Mouse (Mus musculus) spleen, embryonic (tissue): ENCODE measurements around the gene Crk.

ENCODE experiments used
- CTCF ChIA-PET: fragments of 350-600 bp; sonication (Branson Sonifier 250); formaldehyde crosslinking; loops from one replicate; lab custom pipeline; 2022; lab: Charles Lee

Crk gene

DNA sequence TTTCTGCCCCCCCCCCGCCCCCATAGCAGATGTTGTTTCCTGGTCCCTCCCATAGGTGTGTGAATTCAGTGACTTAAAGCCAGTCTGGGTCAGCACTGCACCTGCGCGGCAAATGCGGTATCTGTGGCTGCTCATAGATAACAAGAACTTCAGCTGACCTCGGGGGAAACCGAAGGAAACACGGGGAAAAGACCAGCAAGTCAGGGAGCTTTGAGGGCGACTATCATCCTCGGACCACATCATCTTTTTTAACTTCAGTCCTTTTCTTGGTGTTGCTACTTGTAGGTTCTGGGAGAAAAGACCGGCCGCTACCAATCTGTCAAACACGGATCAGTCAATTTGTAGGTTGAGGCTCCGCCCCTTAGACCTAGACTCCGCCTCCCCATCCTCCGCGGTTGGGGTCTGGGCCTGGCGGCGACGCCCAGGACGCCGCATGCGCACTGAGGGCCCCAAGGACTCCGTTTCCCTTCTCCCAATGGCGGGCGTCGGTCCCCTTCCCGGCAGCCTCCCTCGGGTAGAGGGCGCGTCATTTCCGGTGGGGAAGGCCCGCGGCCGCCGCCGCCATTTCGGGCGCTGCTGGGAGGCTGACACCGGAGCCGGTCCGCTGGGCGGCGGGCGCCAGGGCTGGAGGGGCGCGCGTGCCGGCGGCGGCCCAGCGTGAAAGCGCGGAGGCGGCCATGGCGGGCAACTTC lies at the start of gene Crk:
Crk (plus strand) TSS at position 513 of the 692 bp plus-strand sequence.
- CTCF ChIA-PET: interaction anchor here (0.6 to 1.7 kb wide), 4 partner anchors 10 to 41 kb away, joined by 3 to 13 read pairs (median 6); no protein-coding TSS in a partner anchor

DNA sequence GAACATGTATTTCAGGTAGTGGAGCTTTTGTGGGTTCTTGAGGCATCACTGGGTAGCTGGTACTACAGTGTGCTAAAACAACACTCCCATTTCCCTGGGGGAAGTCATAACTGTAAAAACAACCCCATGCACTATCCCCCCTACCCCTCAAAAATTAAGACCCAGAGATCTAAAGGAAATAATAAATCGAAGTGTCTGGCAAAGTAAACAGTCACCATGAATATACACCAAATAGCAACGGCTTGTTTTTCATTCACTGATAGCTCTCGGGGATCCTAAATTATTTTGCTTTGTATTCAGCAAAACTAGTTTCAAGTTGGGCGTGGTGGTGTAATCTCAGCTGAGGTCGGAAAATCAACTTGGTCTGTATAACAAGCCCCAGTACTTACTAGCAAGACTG lies 49.0 kb upstream of the Crk start:
- CTCF ChIA-PET: no interaction called here

DNA sequence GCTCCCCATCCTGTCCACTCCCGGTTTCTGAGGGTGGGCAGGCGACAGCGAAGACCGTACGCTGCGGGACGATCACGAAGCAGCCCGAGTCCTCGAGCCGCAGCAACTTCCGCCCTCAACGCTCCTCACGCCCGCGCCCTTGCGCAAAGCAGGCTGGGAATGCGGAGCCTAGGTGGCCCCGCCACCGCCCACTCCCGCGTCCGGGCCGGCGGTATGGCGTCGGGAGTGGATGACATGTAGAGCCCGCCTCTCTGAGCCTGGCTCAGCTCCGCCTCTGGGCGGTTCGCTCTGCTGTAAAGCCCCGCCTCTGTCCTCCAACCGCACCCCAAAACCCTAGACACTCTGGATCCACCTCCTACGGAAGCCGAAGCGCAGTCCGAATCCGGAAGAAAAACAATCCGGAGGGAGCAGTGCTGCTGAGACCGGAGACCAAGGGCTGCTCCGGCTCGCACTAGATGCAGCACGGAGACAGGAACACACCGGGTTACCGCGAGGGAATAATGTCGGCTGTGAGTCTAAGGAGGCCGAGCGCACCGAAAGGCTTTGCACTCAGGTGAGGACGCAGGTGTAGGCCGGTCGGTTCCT lies 48.3 kb upstream of the Crk start, which contains the start of gene Inpp5k:
Inpp5k (plus strand) TSS at position 344 of the 585 bp plus-strand sequence.
- CTCF ChIA-PET: interaction anchor here (1.7 kb wide), 1 partner anchor 14 kb away, joined by 7 read pairs; no protein-coding TSS in a partner anchor

DNA sequence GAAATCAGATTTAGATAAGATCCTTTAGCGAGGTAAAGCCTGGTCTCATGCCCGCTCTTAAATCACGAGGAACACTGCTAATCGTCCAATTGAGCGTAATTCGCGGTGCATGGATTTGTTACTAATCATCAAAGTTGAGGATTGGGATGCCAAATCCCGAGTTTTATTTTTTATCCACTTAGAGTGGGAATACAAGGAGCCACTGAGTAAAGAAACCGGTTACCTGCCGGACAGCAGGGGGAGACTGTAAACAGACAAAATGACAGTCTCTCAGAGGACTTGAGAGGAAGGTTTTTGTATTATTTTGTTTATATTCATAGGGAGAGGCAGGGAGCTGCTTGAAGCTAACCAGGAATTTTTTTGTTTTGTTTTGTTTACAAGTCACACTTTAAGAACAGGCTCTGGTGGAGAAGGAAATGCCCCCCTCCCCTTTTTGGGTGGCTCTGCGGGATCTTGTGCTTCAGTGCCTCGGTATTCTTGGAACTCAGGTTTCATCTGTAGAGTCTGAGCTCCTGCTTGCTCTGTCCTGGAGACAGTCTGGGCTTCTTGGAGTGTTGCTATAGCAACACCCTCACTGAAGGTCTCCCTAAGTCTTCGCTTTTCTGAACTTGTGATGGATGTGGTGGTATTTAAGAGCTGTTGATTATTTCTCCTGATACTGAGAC lies 47.4 kb upstream of the Crk start:
- CTCF ChIA-PET: interaction anchor here (1.2 to 1.7 kb wide), 2 partner anchors 13 to 46 kb away, joined by 4 to 7 read pairs; no protein-coding TSS in a partner anchor

DNA sequence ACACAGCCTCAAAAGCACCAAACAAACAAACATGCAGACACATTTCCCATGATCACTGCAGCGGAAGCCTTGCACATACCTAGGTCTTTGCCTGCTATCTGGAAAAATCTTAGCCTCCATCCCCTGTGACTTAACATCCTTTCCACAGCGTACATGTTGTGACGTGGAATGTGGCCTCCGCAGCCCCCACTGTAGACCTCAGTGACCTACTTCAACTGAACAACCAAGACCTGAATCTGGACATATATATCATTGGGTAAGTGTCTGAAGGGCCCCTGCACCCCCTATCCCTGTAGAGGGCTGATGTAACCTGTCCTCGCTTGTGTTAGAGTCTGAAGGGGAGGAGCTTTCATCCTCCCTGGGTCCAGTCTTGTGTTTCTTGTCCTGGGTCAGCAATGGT lies 46.1 kb upstream of the Crk start:
- CTCF ChIA-PET: interaction anchor here (1.2 kb wide), 1 partner anchor 47 kb away, joined by 4 read pairs; no protein-coding TSS in a partner anchor

DNA sequence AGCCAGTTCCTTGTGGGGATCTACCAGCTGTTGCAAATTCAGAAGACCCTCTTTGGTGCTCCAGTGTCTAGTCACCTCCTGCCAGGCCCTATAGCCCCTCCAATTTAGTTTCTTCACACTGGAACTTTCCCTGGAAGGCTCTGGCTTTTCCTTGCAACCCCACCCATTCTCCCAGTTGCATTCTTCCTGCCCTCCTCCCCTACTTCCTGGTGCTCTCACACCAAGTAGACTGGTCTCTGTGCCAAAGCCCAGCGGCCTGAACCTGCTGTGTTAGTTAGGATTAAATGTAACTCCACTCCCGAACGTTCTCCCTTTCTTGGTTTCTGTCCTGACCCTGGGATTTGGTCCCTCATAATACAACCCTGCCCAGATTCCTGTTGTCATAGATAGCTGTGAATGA lies 44.3 kb upstream of the Crk start:
- CTCF ChIA-PET: interaction anchor here (1.3 kb wide), 1 partner anchor 12 kb away, joined by 3 read pairs; no protein-coding TSS in a partner anchor

DNA sequence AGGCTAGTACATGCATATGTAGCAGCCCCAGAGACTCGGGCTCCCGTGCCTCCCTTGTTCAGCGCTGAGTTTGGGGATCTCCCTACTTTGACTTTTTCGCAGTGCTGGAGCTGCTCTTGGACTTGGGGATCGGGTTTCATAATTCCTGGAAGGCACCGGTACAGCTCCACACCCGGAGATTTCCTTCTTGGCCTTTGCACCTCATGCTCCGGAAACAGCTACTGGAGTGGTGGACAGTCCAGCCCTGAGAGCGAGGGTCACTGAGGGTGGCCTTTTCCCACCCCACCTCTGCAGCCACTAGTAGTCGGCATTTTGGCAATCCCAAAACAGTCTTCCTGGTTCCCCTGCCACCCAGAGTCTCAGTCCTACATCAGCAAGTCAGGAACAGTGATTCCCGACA lies 43.7 kb upstream of the Crk start:
- CTCF ChIA-PET: interaction anchor here (1.3 kb wide), 1 partner anchor 11 kb away, joined by 3 read pairs; no protein-coding TSS in a partner anchor

DNA sequence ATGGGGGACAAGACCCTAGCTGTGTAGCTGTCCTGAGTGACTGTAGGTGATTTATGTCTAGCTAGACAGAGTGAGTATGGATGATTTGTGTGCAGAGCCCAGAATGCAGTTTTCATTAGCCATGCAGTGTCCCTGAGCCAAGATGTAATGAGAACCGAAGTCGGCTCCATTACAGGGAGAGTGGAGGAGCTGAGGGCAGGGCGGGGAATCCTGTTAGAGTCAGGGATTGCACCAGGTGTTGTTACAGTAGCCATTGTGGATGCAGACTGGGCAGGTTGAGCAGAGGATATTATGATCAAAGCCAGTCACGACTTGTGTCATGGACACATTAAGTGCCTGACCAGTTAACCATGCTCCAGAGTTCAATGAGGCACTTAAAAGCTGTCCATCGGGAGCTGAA lies 35.7 kb upstream of the Crk start:
- CTCF ChIA-PET: interaction anchor here (0.5 to 2.1 kb wide), 2 partner anchors 11 to 937 kb away, joined by 5 to 7 read pairs; no protein-coding TSS in a partner anchor

DNA sequence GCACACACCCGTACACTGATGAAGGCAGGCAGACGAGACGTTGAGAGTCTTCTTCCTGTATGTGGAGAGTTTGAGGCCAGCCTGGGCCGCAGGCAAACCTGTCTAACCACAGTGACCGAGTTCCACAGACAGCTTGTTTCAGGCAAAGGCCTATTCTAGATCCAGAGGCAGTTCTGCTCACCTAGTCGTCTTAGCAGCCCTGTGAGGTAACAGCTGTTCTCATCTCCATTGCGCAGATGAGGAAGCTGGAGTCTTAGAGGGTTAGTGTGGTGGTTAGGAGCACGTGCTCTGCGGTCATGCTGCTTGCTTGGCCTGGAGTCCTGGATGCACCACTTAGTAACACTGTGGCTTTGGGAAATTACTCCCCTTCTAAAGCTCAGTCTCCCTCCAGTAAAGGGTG lies 34.4 kb upstream of the Crk start:
- CTCF ChIA-PET: interaction anchor here (2.1 kb wide), 1 partner anchor 13 kb away, joined by 7 read pairs; no protein-coding TSS in a partner anchor

DNA sequence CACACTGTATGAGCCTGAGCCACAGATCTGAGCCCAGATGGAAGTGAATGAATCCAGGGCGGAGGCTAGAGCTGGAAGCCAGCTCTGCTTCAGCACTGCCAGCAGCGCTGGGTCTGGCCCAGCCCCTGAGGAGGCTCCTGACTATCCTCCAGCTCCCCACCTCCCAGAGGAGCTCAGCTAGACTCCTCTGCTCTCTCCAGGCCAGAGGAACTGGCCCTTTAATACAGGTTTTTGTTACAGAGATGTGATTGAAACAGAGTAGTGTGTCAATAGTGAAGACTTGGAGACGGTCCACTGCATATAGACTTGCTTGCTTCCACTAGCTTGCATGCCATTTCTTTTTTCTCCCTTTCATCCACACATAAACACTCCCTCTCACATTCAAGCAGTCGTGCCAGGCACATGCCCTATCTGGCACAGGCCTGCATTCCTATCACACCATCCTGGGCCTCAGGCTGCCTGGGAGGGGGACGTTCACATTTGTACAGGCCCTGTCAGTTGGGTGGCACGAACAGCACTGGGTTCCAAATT lies 31.3 kb upstream of the Crk start:
- CTCF ChIA-PET: interaction anchor here (0.6 kb wide), 1 partner anchor 36 kb away, joined by 3 read pairs; no protein-coding TSS in a partner anchor

DNA sequence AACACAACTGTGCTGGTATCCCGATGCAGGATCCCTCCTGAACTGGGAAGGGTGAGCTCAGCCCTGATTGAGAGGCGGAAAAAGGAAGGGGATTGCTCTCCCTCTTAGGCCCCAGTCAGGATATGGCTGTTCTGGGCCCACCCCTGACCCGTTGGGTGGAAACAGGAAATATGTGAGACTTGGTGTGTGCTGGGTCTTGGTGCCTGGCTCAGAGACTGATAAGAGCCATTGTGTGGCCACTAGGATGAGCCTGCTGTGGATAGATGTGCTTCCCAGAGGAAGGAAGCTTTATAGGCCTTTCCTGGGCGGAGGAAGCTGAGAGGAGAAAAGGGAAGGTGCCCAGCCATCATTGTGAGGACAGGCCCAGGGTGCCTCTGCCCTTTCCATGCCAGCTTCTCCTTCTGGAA lies 29.9 kb upstream of the Crk start:
- CTCF ChIA-PET: interaction anchor here (0.6 to 0.9 kb wide), 4 partner anchors 12 to 823 kb away, joined by 3 to 19 read pairs (median 12); no protein-coding TSS in a partner anchor

DNA sequence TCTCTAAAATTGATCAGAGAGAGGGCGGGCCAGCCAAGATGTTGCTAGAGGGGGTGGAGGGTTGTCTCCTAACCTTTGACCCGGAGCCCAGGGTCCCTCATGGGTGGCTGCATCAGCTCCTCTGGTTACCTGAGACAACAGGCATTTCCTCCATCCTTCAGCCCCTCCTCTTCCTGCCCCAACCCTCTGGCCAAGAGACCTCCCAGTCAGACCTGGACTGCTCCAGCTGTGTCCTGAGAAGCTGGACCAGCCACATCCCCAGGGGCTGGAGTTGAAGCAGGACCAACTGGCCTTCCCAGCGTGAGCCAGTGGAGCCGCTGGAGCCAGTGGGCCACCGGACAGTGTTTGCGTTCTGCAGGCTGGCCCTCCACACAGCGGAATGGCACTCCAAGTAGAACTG lies 28.7 kb upstream of the Crk start, which contains the start of gene Myo1c:
Myo1c (plus strand) TSS at position 194 of the 400 bp plus-strand sequence.
- CTCF ChIA-PET: interaction anchor here (0.5 kb wide), 2 partner anchors 26 to 752 kb away, joined by 3 to 15 read pairs; no protein-coding TSS in a partner anchor

DNA sequence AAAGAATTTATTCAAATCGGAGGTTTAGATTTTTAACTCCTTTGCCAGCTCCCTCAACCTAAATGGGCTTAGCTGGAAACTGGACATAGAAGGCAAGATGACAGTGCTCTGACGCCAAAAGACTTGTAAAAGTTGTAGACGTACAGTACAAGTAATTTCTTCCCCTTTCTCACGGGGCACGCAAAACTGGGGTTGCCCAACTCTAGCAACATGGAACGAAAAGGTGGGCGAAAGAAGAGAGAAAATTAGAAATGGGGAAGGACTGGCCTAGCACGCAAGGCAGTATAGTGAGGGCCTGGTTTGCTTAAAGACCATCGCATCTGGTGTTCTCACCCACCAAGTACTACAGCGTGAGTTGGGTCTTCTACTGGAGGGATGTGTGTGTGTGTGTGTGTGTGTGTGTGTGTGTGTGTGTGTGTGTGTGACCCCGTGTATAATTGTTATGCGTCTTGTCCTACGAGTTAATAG lies 28.1 kb upstream of the Crk start:
- CTCF ChIA-PET: interaction anchor here (0.5 kb wide), 1 partner anchor 27 kb away, joined by 3 read pairs; no protein-coding TSS in a partner anchor

DNA sequence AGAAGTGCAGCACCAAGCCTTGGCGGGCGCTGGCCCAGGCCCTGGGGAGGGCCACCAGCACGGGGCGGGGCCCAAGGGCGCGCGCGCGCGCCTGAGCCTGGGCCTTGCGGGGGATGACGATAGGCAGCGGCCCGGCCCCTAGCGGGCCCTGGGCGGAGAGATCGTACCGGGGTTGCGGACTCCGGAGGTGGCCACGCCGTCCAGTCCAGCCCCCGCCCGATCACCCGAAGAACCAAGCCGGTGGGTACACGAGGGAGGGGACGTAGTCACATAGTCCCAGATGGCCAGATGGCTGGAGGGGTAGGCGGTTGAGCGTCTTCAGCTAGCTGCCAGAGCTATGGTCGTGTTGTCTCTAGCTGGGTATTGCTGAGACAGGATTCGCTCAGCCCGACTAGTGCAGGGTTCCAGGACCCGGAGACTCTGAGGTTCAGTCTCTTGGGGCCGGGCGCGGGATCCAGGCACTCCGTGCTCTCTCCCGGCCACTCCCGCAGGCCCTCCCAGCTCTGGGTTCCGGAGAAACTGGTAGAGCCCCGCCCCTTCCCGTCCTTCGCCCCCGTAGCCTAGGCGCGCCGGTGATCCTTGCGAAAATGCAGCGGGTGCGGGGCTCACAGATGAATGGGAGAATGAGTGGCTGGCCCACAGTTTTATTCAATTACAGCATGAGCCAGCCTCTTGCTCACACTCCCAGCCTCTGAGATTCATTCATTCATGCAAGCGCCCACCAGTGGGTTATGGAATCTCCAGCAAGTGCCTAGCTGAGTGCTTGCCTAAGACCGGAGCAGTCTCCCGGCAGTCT lies 27.4 kb upstream of the Crk start:
- CTCF ChIA-PET: interaction anchor here (1.7 kb wide), 1 partner anchor 28 kb away, joined by 4 read pairs; the partner anchor contains the start of gene Crk

DNA sequence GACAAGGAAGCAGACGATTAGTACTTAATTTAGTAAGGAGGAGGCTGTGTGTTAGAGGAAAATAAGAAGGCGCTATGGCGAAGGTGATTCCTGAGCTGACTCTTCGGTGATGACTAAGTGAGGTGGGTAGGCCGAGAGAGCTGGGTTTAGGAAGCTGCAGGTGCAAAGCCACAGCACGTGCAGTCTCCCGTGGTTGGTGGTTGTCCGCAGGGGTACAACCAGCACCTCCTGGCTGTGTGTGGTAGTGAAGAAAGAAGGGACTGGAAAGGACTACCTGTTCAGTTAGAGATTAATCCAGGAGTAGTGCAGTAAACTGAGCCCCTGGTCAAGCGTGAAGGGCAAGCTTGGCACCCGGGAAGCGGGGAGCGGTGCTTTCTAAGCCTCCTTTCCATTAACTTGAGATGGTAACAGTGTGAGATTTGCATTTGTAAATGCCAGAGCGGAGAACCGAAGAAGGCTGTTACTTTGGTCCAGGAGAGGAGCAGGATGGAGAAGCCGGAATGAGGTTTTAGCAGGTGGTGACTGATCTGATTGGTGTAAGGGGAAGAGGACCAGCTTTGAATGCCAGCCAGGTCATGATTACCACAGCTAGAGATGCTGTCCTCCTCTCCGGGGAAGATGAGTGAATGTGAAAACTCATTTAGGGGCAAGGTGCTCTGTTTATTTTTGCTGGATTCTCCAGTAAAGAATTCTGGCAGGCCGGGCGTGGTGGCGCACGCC lies 26.7 kb upstream of the Crk start:
- CTCF ChIA-PET: interaction anchor here (1.7 kb wide), 1 partner anchor 27 kb away, joined by 4 read pairs; the partner anchor contains the start of gene Crk

DNA sequence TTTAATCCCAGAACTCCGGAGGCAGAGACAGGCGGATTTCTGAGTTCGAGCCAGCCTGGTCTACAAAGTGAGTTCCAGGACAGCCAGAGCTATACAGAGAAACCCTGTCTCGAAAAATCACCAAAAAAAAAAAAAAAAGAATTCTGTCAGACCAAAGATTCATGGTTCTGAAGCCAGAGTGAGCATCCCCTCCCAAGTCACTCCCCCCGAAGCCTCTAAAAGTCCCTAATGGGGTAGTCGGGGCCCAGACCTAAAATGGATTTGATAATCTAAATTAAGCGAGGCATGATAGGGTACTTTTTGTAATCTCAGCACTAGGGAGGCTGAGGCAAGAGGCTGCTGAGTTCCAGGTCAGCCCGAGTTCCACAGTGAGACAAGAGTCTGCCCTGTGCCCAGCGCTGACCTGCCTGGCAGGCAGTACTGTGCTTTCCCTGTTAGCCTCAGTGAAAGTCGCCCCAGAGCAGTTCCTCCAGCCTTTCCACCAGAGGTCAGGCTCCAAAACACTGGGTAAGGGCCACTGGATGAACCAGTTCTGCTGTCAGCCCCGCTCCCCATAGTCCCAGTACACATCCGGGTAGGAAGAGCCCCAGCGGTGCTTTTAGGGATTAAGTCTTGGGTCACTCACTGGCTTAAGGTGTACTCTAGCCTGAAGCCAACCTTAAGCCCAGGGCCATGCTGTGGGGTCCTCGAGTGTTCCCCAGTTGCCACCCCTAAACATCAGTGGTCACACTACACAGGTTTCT lies 25.9 kb upstream of the Crk start:
- CTCF ChIA-PET: interaction anchor here (1.7 kb wide), 1 partner anchor 27 kb away, joined by 4 read pairs; the partner anchor contains the start of gene Crk

DNA sequence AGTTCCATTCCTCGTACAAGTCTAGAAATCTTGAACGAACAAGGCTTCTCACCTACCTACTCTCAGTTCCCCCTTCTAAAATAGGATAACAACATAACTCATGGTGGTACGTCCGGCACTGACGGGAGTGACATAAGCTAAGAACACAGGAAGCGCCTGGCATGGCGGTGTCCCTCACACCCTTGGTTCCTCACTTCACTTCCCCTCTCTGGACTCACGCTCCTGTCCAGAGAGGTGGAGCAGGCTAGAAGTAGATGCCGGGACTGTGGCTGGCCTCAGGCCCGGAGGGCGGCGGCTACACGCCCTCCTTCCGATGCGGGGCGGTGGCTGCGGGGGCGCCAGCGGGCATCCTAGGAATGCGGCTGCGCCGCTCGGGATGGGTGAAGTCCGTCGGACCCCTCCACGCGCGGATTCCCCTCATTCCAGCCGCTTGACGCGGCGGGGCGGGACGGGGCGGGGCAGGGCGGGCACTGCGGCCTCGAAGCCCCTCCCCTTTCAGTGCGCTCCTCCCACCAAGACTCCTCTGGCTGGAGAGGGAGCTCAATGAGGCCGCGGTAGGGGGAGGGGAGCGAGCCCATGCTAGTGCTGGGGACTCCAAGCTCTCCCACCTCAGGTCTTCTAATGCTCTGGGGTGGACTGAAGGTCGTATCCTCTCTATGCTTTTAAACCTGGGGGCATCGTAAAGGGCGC lies 25.1 kb upstream of the Crk start:
- CTCF ChIA-PET: no interaction called here
